16 mouse cellular contexts compared by ENCODE assay signal in the genomic region with DNA sequence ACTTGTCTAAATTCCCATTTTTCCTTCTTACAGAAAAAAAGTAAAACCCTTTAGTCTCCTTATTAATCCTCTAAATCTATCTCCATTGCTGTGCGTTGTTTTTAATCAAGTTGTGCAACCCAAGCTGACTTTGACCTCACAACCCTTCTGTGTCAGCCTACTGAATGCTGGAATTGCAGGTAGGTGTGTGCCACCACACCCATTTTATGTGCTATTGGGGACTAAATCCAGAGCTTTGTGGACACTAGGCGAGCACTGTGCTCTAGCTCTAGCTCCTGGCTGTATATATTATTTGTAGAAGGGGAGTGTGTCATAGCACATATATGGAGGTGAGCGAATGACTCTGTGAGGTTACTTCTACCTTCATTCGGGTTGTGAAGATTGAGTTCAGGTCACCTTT.
"Had no signal": no experiment of that assay in that cellular context is flagged by ENCODE, and none has a peak within 500 bp of the region (broad histone marks: within the 10 kb centered on the region; RNA-seq: fewer than 3 reads in every experiment).

No protein-coding gene starts in this region.

- DNase-seq: kidney, postnatal 25 days; left cerebral cortex, postnatal 4 days; liver, embryonic 13.5 days; lung, adult 2 months; lung, postnatal 14 days; lung, postnatal 4 days; thymus, adult 2 months; thymus, postnatal 14 days; thymus, postnatal 4 days had no signal

- H3K4me1 ChIP-seq: limb, embryonic 15.5 days; midbrain, embryonic 12.5 days; stomach, embryonic 15.5 days had no signal

- H3K4me2 ChIP-seq: limb, embryonic 12.5 days; limb, embryonic 15.5 days; liver, embryonic 13.5 days; midbrain, embryonic 12.5 days; stomach, embryonic 15.5 days had no signal

- H3K4me3 ChIP-seq: limb, embryonic 12.5 days; limb, embryonic 15.5 days; liver, embryonic 13.5 days; midbrain, embryonic 12.5 days; myocyte; stomach, embryonic 15.5 days had no signal

- H3K9ac ChIP-seq: limb, embryonic 12.5 days; limb, embryonic 15.5 days; liver, embryonic 13.5 days; midbrain, embryonic 12.5 days; stomach, embryonic 15.5 days had no signal

- H3K27ac ChIP-seq: kidney, postnatal 0 days; limb, embryonic 12.5 days; limb, embryonic 15.5 days; liver, embryonic 13.5 days; midbrain, embryonic 12.5 days; stomach, embryonic 15.5 days had no signal

- H3K9me3 ChIP-seq: limb, embryonic 12.5 days; limb, embryonic 15.5 days; liver, embryonic 13.5 days; midbrain, embryonic 12.5 days; stomach, embryonic 15.5 days had no signal

- H3K36me3 ChIP-seq: stomach, embryonic 15.5 days had no signal

- H3K27me3 ChIP-seq: limb, embryonic 12.5 days; limb, embryonic 15.5 days; liver, embryonic 13.5 days; midbrain, embryonic 12.5 days; stomach, embryonic 15.5 days had no signal

- ATAC-seq: midbrain, embryonic 16.5 days had no signal
